Mouse (Mus musculus) limb, embryonic 14.5 days (tissue): ENCODE measurements at regions not wholly inside any gene's neighbourhood (a gene's known extent, or its start where the extent isn't known, plus 50 kb on each side); places are given as distances from the start of the nearest gene placed in this dataset.

ENCODE experiments used
- ATAC-seq: fragments of 200-750 bp; cut with Nextera tagmentation; 2 replicates; pipeline ENCODE4 v1.8.0; 2017; ENCODE audit warnings: low read depth, moderate number of reproducible peaks, moderate TSS enrichment; ENCODE audit not compliant: low FRiP score
- DNase-seq: peaks from one replicate; pipeline ENCODE4 v3.0.0-alpha.2; 2015; ENCODE audit warnings: low spot score
- H3K27ac ChIP-seq: fragments of 300-500 bp; sonication (generic); replicated peaks from 2 replicates; pipeline ENCODE4 v1.5.1; 2014; ENCODE audit warnings: low read depth, mild to moderate bottlenecking, low read length, moderate library complexity, mixed read lengths
- H3K27me3 ChIP-seq: fragments of 300-500 bp; sonication (generic); 2 replicates; pipeline ENCODE4 v1.6.1; 2014; ENCODE audit warnings: low read length, mixed read lengths; ENCODE audit not compliant: control insufficient read depth, insufficient read depth
- H3K36me3 ChIP-seq: fragments of 300-500 bp; sonication (generic); 2 replicates; pipeline ENCODE4 v1.6.1; 2014; ENCODE audit warnings: mild to moderate bottlenecking, low read length, moderate library complexity, mixed read lengths; ENCODE audit not compliant: control insufficient read depth, insufficient read depth
- H3K4me1 ChIP-seq: fragments of 300-500 bp; sonication (generic); 2 replicates; pipeline ENCODE4 v1.6.1; 2014; ENCODE audit warnings: antibody characterized with exemption, low read length, mixed read lengths; ENCODE audit not compliant: control insufficient read depth, insufficient read depth
- H3K4me2 ChIP-seq: fragments of 300-500 bp; sonication (generic); replicated peaks from 2 replicates; pipeline ENCODE4 v1.6.1; 2014; ENCODE audit warnings: low read depth, mild to moderate bottlenecking, low read length, moderate library complexity; ENCODE audit not compliant: severe bottlenecking
- H3K4me3 ChIP-seq: fragments of 300-500 bp; sonication (generic); replicated peaks from 2 replicates; pipeline ENCODE4 v1.5.1; 2014; ENCODE audit warnings: low read length
- H3K9ac ChIP-seq: fragments of 300-500 bp; sonication (generic); 2 replicates; pipeline ENCODE4 v1.6.1; 2014; ENCODE audit warnings: mild to moderate bottlenecking, low read depth, low read length, moderate library complexity; ENCODE audit not compliant: severe bottlenecking
- H3K9me3 ChIP-seq: fragments of 300-500 bp; sonication (generic); 2 replicates; pipeline ENCODE4 v1.6.1; 2016; ENCODE audit warnings: low read length; ENCODE audit not compliant: control insufficient read depth
- POLR2A ChIP-seq: fragments of 200-500 bp; IDR thresholded peaks from 2 replicates; pipeline ENCODE4 v1.8.0; 2012; ENCODE audit warnings: inconsistent platforms, mild to moderate bottlenecking, moderate library complexity, borderline replicate concordance; ENCODE audit not compliant: insufficient read depth, insufficient read length; ENCODE audit errors: extremely low read depth
- WGBS: fragments of 180-500 bp; shearing (Covaris S2); extraction: QIAGEN DNeasy Blood & Tissue Kit; methylation state at CpG from one replicate; pipeline ENCODE4 v1.1.7; 2014; 5-methylcytosine and 5-hydroxymethylcytosine counted together

GRCm38 (mm10) chr17:4834571-4834970, 159.6 kb upstream of the Arid1b start:
- Histone ChIP-seq H3K27ac (no peak overlapping the region), H3K4me3 (no peak overlapping the region), H3K4me2 (no peak overlapping the region), H3K9ac (no peak overlapping the region), H3K27me3 (no peaks in the 10 kb centered on the region), H3K4me1 (no peaks in the 10 kb centered on the region), H3K9me3 (no peaks in the 10 kb centered on the region), H3K36me3 (no peaks in the 10 kb centered on the region)
- DNase-seq: no peak
- 79% methylated on average over 7 of the region's 7 CpGs for WGBS
- no peak for ATAC-seq
- no peak for TF ChIP-seq POLR2A

- 70% methylated on average over 8 of the region's 8 CpGs for WGBS
- H3K36me3 ChIP-seq: no peaks in the 10 kb centered on the region
- H3K4me3 ChIP-seq: no peak overlapping the region
- no peak for TF ChIP-seq POLR2A
- no peak overlapping the region for H3K9ac ChIP-seq
- H3K4me2 ChIP-seq: no peak overlapping the region
- H3K27ac ChIP-seq: no peak overlapping the region
- H3K27me3 ChIP-seq: no peaks in the 10 kb centered on the region
- DNase-seq: no peak
- H3K4me1 ChIP-seq: no peaks in the 10 kb centered on the region
- H3K9me3 ChIP-seq: no peaks in the 10 kb centered on the region
- no peak for ATAC-seq
Observed at GRCm38 (mm10) chr17:4835065-4835705, 158.9 kb upstream of the Arid1b start.

- H3K36me3 ChIP-seq: no peaks in the 10 kb centered on the region
- H3K27me3 ChIP-seq: no peaks in the 10 kb centered on the region
- ATAC-seq (no peak), DNase-seq (no peak)
- no peak overlapping the region for H3K4me3 ChIP-seq
- no peak overlapping the region for H3K27ac ChIP-seq
- WGBS: 92% methylated on average over 3 of the region's 3 CpGs
- H3K9me3 ChIP-seq: no peaks in the 10 kb centered on the region
- no peaks in the 10 kb centered on the region for H3K4me1 ChIP-seq
- H3K4me2 ChIP-seq: no peak overlapping the region
- no peak overlapping the region for H3K9ac ChIP-seq
- no peak for TF ChIP-seq POLR2A
Observed at GRCm38 (mm10) chr17:4840123-4840522, 154.0 kb upstream of the Arid1b start.

GRCm38 (mm10) chr17:4858304-4858703, 135.8 kb upstream of the Arid1b start:
- Histone ChIP-seq H3K9me3 (no peaks in the 10 kb centered on the region), H3K27ac (no peak overlapping the region), H3K36me3 (no peaks in the 10 kb centered on the region), H3K9ac (no peak overlapping the region), H3K4me2 (no peak overlapping the region), H3K27me3 (no peaks in the 10 kb centered on the region), H3K4me1 (0 out of 2 replicates have a peak, but pooled peaks cover 4% of the 10 kb centered on the region), H3K4me3 (no peak overlapping the region)
- TF ChIP-seq POLR2A: no peak
- DNase-seq (no peak), ATAC-seq (no peak)
- 84% methylated on average over 3 of the region's 3 CpGs for WGBS

- no peak for ATAC-seq
- Histone ChIP-seq H3K4me1 (peaks cover 21% of the 10 kb centered on the region), H3K36me3 (no peaks in the 10 kb centered on the region), H3K4me2 (no peak overlapping the region), H3K27me3 (no peaks in the 10 kb centered on the region), H3K9me3 (no peaks in the 10 kb centered on the region), H3K9ac (no peak overlapping the region), H3K27ac (no peak overlapping the region), H3K4me3 (no peak overlapping the region)
- WGBS: 83% methylated on average over 10 of the region's 10 CpGs
- no peak for DNase-seq
- TF ChIP-seq POLR2A: no peak
Observed at GRCm38 (mm10) chr17:4864901-4865300, 129.2 kb upstream of the Arid1b start.

- 13% methylated on average over 10 of the region's 10 CpGs for WGBS
- H3K27ac ChIP-seq: peak overlapping the region; percentile 58
- no peaks in the 10 kb centered on the region for H3K9me3 ChIP-seq
- no peaks in the 10 kb centered on the region for H3K36me3 ChIP-seq
- H3K9ac ChIP-seq: peak overlapping the region; percentile 25; the same call in 1 of the 2 replicates
- no peak overlapping the region for H3K4me3 ChIP-seq
- H3K27me3 ChIP-seq: no peaks in the 10 kb centered on the region
- ATAC-seq (peak; percentile 43; the same call in 1 of the 2 replicates), DNase-seq (peak; percentile 79)
- no peak for TF ChIP-seq POLR2A
- H3K4me1 ChIP-seq: peaks cover 21% of the 10 kb centered on the region
- peak overlapping the region; percentile 33 for H3K4me2 ChIP-seq
Observed at GRCm38 (mm10) chr17:4865621-4866020, 128.5 kb upstream of the Arid1b start.
